ENCODE assay signal across 14 mouse cellular contexts in the genomic region with DNA sequence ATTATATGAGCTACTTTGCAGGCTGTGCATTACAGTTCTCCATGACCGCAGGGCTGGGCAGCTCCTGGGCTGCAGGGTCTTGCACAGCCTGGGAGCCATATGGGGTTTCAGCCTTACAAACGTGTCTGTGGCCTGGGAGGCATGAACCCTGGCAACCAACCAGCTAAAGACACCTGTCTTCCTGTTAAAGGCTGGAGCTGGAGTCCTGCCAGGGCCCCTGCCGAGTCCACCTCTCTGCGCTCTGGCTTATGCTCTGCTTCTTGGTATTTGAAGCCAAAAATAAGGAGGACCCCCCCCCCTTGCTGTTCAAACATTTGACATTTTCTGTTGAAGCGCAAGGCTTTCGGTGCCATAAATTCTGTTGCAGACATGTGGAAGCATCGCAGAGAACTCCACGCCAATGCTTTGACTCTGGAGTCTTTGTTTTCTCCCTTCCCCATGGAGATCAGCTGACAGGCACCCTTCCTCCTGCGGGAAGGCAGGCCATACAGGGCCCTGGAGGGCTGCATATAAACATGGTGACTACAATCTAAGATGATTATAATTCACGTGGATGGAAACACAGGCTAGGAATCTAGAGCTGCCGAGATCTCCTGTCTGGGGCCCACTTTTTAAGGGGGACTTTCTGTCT. TPM values are rescaled to one million over a fixed set of nuclear protein-coding genes. Genes with fewer than 3 reads are reported as not detected.
DNase-seq lines count a peak whose midpoint lies in the region; ATAC-seq lines count a peak whose summit lies in the region.
"Had no signal": no experiment of that assay in that cellular context is flagged by ENCODE, and none has a peak within 500 bp of the region (broad histone marks: within the 10 kb centered on the region; RNA-seq: fewer than 3 reads in every experiment).

No protein-coding gene starts in this region.

- DNase-seq in hindbrain, embryonic 11.5 days (ENCODE audit: low spot score): no peak
- DNase-seq in midbrain, embryonic 10.5 days (ENCODE audit: low spot score): no peak
- DNase-seq in cerebellum, adult 18-20 months: peak; percentile 92 to 96
- DNase-seq in retina, postnatal 1 day: no peak
- DNase-seq: kidney, postnatal 4 days; liver, embryonic 13.5 days; lung, postnatal 36 days; spleen, adult 18-20 months had no signal

- WGBS in hindbrain, embryonic 13.5 days: 48% methylated on average over 11 of the region's 11 CpGs
- 62% methylated on average over 11 of the region's 11 CpGs for WGBS in hindbrain, embryonic 11.5 days
- 43% methylated on average over 11 of the region's 11 CpGs for WGBS in midbrain, embryonic 16.5 days
- WGBS in midbrain, embryonic 10.5 days: 63% methylated on average over 11 of the region's 11 CpGs
- 27% methylated on average over 11 of the region's 11 CpGs for WGBS in hindbrain, embryonic 16.5 days

- H3K4me1 ChIP-seq in hindbrain, embryonic 13.5 days (replicated peaks): peaks cover 44% of the 10 kb centered on the region
- H3K4me1 ChIP-seq in hindbrain, embryonic 11.5 days (replicated peaks; ENCODE audit: control insufficient read depth, insufficient read depth, low read length): 0 out of 2 replicates have a peak, but pooled peaks cover 2% of the 10 kb centered on the region
- H3K4me1 ChIP-seq in midbrain, embryonic 16.5 days (ENCODE audit: control insufficient read depth, insufficient read depth, low read length): peaks cover 19% of the 10 kb centered on the region
- H3K4me1 ChIP-seq in midbrain, embryonic 10.5 days: peaks cover 34% of the 10 kb centered on the region
- H3K4me1 ChIP-seq in hindbrain, embryonic 16.5 days (ENCODE audit: control insufficient read depth, insufficient read depth, low read depth, low read length): peaks cover 27% of the 10 kb centered on the region
- H3K4me1 ChIP-seq: heart, embryonic 13.5 days; liver, embryonic 13.5 days had no signal

- no peak overlapping the region for H3K4me3 ChIP-seq in hindbrain, embryonic 13.5 days
- no peak overlapping the region for H3K4me3 ChIP-seq in hindbrain, embryonic 11.5 days (ENCODE audit: low read depth, low read length)
- H3K4me3 ChIP-seq in midbrain, embryonic 16.5 days (ENCODE audit: low read depth, low read length): no peak overlapping the region
- H3K4me3 ChIP-seq in midbrain, embryonic 10.5 days: no peak overlapping the region
- no peak overlapping the region for H3K4me3 ChIP-seq in hindbrain, embryonic 16.5 days (ENCODE audit: low read length)
- H3K4me3 ChIP-seq: heart, embryonic 13.5 days; liver, embryonic 13.5 days; myocyte had no signal

- H3K36me3 ChIP-seq in hindbrain, embryonic 13.5 days: no peaks in the 10 kb centered on the region
- H3K36me3 ChIP-seq in hindbrain, embryonic 11.5 days (ENCODE audit: control insufficient read depth, insufficient read depth, low read length): no peaks in the 10 kb centered on the region
- no peaks in the 10 kb centered on the region for H3K36me3 ChIP-seq in midbrain, embryonic 16.5 days (ENCODE audit: control insufficient read depth, insufficient read depth, low read length)
- H3K36me3 ChIP-seq in midbrain, embryonic 10.5 days: no peaks in the 10 kb centered on the region
- H3K36me3 ChIP-seq in hindbrain, embryonic 16.5 days (ENCODE audit: control insufficient read depth, insufficient read depth, low read length): no peaks in the 10 kb centered on the region
- H3K36me3 ChIP-seq: heart, embryonic 13.5 days; liver, embryonic 13.5 days had no signal

- ATAC-seq in hindbrain, embryonic 13.5 days (ENCODE audit: low FRiP score): no peak
- no peak for ATAC-seq in hindbrain, embryonic 11.5 days (ENCODE audit: low FRiP score)
- no peak for ATAC-seq in midbrain, embryonic 16.5 days
- no peak for ATAC-seq in hindbrain, embryonic 16.5 days
- no peak for ATAC-seq in inflammation-experienced regulatory T-cells, adult 6 months

- no peak overlapping the region for H3K4me2 ChIP-seq in hindbrain, embryonic 13.5 days
- no peak overlapping the region for H3K4me2 ChIP-seq in hindbrain, embryonic 11.5 days (replicated peaks; ENCODE audit: low read depth, low read length)
- H3K4me2 ChIP-seq in midbrain, embryonic 16.5 days (ENCODE audit: low read length): no peak overlapping the region
- no peak overlapping the region for H3K4me2 ChIP-seq in hindbrain, embryonic 16.5 days (ENCODE audit: low read length)
- H3K4me2 ChIP-seq: heart, embryonic 13.5 days; liver, embryonic 13.5 days had no signal

- H3K9ac ChIP-seq in hindbrain, embryonic 13.5 days: no peak overlapping the region
- no peak overlapping the region for H3K9ac ChIP-seq in hindbrain, embryonic 11.5 days (ENCODE audit: low read depth, low read length)
- H3K9ac ChIP-seq in midbrain, embryonic 16.5 days (ENCODE audit: low read depth, low read length): no peak overlapping the region
- 0 out of 2 replicates have a peak overlapping the region, but pooled peaks have one; percentile 38 for H3K9ac ChIP-seq in hindbrain, embryonic 16.5 days (ENCODE audit: low read depth, low read length)
- H3K9ac ChIP-seq: heart, embryonic 13.5 days; liver, embryonic 13.5 days had no signal

- H3K27me3 ChIP-seq in hindbrain, embryonic 13.5 days: peaks cover 3% of the 10 kb centered on the region; the same call in 1 of the 2 replicates
- H3K27me3 ChIP-seq in hindbrain, embryonic 11.5 days (ENCODE audit: control insufficient read depth, insufficient read depth, low read length): no peaks in the 10 kb centered on the region
- no peaks in the 10 kb centered on the region for H3K27me3 ChIP-seq in midbrain, embryonic 16.5 days (ENCODE audit: control insufficient read depth, insufficient read depth, low read depth, low read length)
- 0 out of 2 replicates have a peak, but pooled peaks cover 7% of the 10 kb centered on the region for H3K27me3 ChIP-seq in midbrain, embryonic 10.5 days (ENCODE audit: low read depth, poor library complexity, severe bottlenecking)
- H3K27me3 ChIP-seq in hindbrain, embryonic 16.5 days (replicated peaks; ENCODE audit: control insufficient read depth, insufficient read depth, low read length): no peaks in the 10 kb centered on the region
- H3K27me3 ChIP-seq: liver, embryonic 13.5 days had no signal

- 0 out of 2 replicates have a peak overlapping the region, but pooled peaks have one; percentile 18 for H3K27ac ChIP-seq in hindbrain, embryonic 13.5 days
- H3K27ac ChIP-seq in hindbrain, embryonic 11.5 days (ENCODE audit: low read depth, low read length): no peak overlapping the region
- H3K27ac ChIP-seq in midbrain, embryonic 16.5 days (ENCODE audit: low read length): 0 out of 2 replicates have a peak overlapping the region, but pooled peaks have one; percentile 8
- no peak overlapping the region for H3K27ac ChIP-seq in midbrain, embryonic 10.5 days (replicated peaks)
- peak overlapping the region; percentile 21 for H3K27ac ChIP-seq in hindbrain, embryonic 16.5 days (ENCODE audit: low read depth, low read length)
- H3K27ac ChIP-seq: heart, embryonic 13.5 days; liver, embryonic 13.5 days had no signal

- H3K9me3 ChIP-seq in hindbrain, embryonic 13.5 days: no peaks in the 10 kb centered on the region
- no peaks in the 10 kb centered on the region for H3K9me3 ChIP-seq in hindbrain, embryonic 11.5 days (ENCODE audit: control insufficient read depth, low read length)
- no peaks in the 10 kb centered on the region for H3K9me3 ChIP-seq in midbrain, embryonic 16.5 days (replicated peaks; ENCODE audit: control insufficient read depth, low read length, poor library complexity, severe bottlenecking)
- H3K9me3 ChIP-seq in midbrain, embryonic 10.5 days (replicated peaks): no peaks in the 10 kb centered on the region
- H3K9me3 ChIP-seq in hindbrain, embryonic 16.5 days (ENCODE audit: control insufficient read depth, low read length): no peaks in the 10 kb centered on the region
- H3K9me3 ChIP-seq: heart, embryonic 13.5 days; liver, embryonic 13.5 days had no signal

RNA-seq across cellular contexts. Expression of a gene that starts 23.4 kb away (rescaled TPM):
- 28.4 and 32.5 TPM in 2 replicates for polyA plus RNA-seq in hindbrain, embryonic 13.5 days (2015; fragmentation: Nextera tagmentation; extraction: Ambion mirVana)
- 4.9 and 5.1 TPM in 2 replicates for polyA plus RNA-seq in hindbrain, embryonic 11.5 days (2014; fragmentation: Nextera tagmentation; extraction: Ambion mirVana)
- polyA plus RNA-seq in midbrain, embryonic 16.5 days (2015; fragmentation: Nextera tagmentation; extraction: Ambion mirVana): 72.9 and 75.7 TPM in 2 replicates
- 1.7 and 2.7 TPM in 2 replicates for polyA plus RNA-seq in midbrain, embryonic 10.5 days (2016; fragmentation: Nextera tagmentation; extraction: Ambion mirVana)
- 42.8 and 52.7 TPM in 2 replicates for polyA plus RNA-seq in hindbrain, embryonic 16.5 days (2015; fragmentation: Nextera tagmentation; extraction: Ambion mirVana)
- polyA plus RNA-seq in inflammation-experienced regulatory T-cells, adult 6 months (2017; shearing (Covaris generic)): under 1 TPM in 1 of 3 experiments, not detected in 2; 0.08 TPM
- polyA plus RNA-seq: myocyte had no signal

Comparison
In these comparisons a context has a peak if more than half of its experiments do, and no peak if none do; other contexts are left out.
1. H3K27ac ChIP-seq: peak in hindbrain, embryonic 13.5 days (single experiment), midbrain, embryonic 16.5 days (single experiment) and hindbrain, embryonic 16.5 days (single experiment); none in hindbrain, embryonic 11.5 days (single experiment) and midbrain, embryonic 10.5 days (single experiment).
2. DNase-seq: peak in cerebellum, adult 18-20 months (2 of 2); none in hindbrain, embryonic 11.5 days (single experiment), midbrain, embryonic 10.5 days (single experiment) and retina, postnatal 1 day (single experiment).